Mouse (Mus musculus) gastrocnemius, postnatal 25 days (tissue): Measurements from ENCODE around the gene Mrpl4. TPM values are rescaled to one million over a fixed set of nuclear protein-coding genes. Genes with fewer than 3 reads are reported as not detected.
"Not testable (repeated sequence)": the region's sequence is repeated elsewhere in the genome, so short reads cannot be mapped to it uniquely, and the experiment has no call there.

Source experiments
- DNase-seq: peaks from one replicate; pipeline ENCODE4 v3.0.0; 2022
- microRNA-seq, 2 experiments: library from miRNA; unstranded; fragments of <30 nt; microRNA quantifications; one replicate each; pipeline ENCODE4 v1.2.0; 2021; ENCODE audit warnings: borderline replicate concordance in 2 of 2
- total RNA-seq, 2 experiments: library from RNA; stranded (reverse); gene quantifications; 1 replicate in 1 of 2; 2 replicates in 1 of 2; pipeline ENCODE4 v1.2.3; 2021

Mrpl4 gene
- total RNA-seq, 2 experiments from 2014 or later: 61.9 to 62.8 TPM

- DNase-seq: no peak
Observed at GRCm38 (mm10) chr9:21037481-21037891, 34.9 kb downstream of the Mrpl4 start.

- no peak for DNase-seq
Observed at GRCm38 (mm10) chr9:21039779-21040178, 37.2 kb downstream of the Mrpl4 start.

- no peak for DNase-seq
Observed at GRCm38 (mm10) chr9:21041308-21041707, 38.8 kb downstream of the Mrpl4 start.

- DNase-seq: no peak
Observed at GRCm38 (mm10) chr9:21043563-21043962, 41.0 kb downstream of the Mrpl4 start.

GRCm38 (mm10) chr9:21044785-21045184, 42.2 kb downstream of the Mrpl4 start:
- not testable (repeated sequence) for DNase-seq

- DNase-seq: no peak
Observed at GRCm38 (mm10) chr9:21045235-21045634, 42.7 kb downstream of the Mrpl4 start.

GRCm38 (mm10) chr9:21051578-21051977, 49.0 kb downstream of the Mrpl4 start:
- DNase-seq: no peak

Small RNA genes within 50 kb of the gene (microRNA-seq; reads per million reads assigned to microRNA genes)
- 0 reads per million in 2 experiments for gene Mir1900

Other genes with a start within 250 kb of the Mrpl4 start
- 10 to 100 TPM; 37.8 to 41.0 TPM for gene Col5a3, start 187.7 kb upstream of the Mrpl4 start, total RNA-seq
- gene Rdh8, start 184.2 kb upstream of the Mrpl4 start, total RNA-seq: under 1 TPM in 1 of 2 experiments, not detected in 1; 0.20 TPM
- 1 to 10 TPM; 1.7 to 2.7 TPM for gene A230050P20Rik, start 134.1 kb upstream of the Mrpl4 start, total RNA-seq
- 1 to 10 TPM; 4.1 to 4.6 TPM for gene Angptl6, start 123.0 kb upstream of the Mrpl4 start, total RNA-seq
- gene Ppan, start 114.6 kb upstream of the Mrpl4 start, total RNA-seq: 1 to 10 TPM; 7.4 to 7.7 TPM
- 100 to 1,000 TPM in 1 of 2 experiments, 10 to 100 TPM in 1; 90.9 to 101 TPM for gene Eif3g, start 104.1 kb upstream of the Mrpl4 start, total RNA-seq
- 10 to 100 TPM in 1 of 2 experiments, 1 to 10 TPM in 1; 6.5 to 10.5 TPM for gene Dnmt1, start 42.9 kb upstream of the Mrpl4 start, total RNA-seq
- gene S1pr2, start 26.0 kb upstream of the Mrpl4 start, total RNA-seq: 1 to 10 TPM; 2.3 to 3.6 TPM
- 1 to 10 TPM; 1.6 to 3.0 TPM for gene Icam1, start 13.2 kb downstream of the Mrpl4 start, total RNA-seq
- 1 to 10 TPM; 1.0 to 1.6 TPM for gene Icam4, start 26.6 kb downstream of the Mrpl4 start, total RNA-seq
- gene Icam5, start 29.3 kb downstream of the Mrpl4 start, total RNA-seq: not detected
- gene Zglp1, start 64.4 kb downstream of the Mrpl4 start, total RNA-seq: not detected
- under 1 TPM in 1 of 2 experiments, not detected in 1; 0.27 TPM for gene Gm49373, start 70.4 kb downstream of the Mrpl4 start, total RNA-seq
- gene Fdx1l, start 70.9 kb downstream of the Mrpl4 start, total RNA-seq: 10 to 100 TPM; 34.7 to 35.4 TPM
- gene Gm38431, start 89.3 kb downstream of the Mrpl4 start, total RNA-seq: under 1 TPM; 0.35 to 0.67 TPM
- 10 to 100 TPM; 15.2 to 17.0 TPM for gene Raver1, start 89.3 kb downstream of the Mrpl4 start, total RNA-seq
- 1 to 10 TPM; 4.7 to 5.8 TPM for gene Tyk2, start 128.5 kb downstream of the Mrpl4 start, total RNA-seq
- 100 to 1,000 TPM; 120 to 126 TPM for gene Cdc37, start 147.2 kb downstream of the Mrpl4 start, total RNA-seq
- gene Pde4a, start 163.0 kb downstream of the Mrpl4 start, total RNA-seq: 10 to 100 TPM; 44.6 to 46.7 TPM
- 10 to 100 TPM; 55.0 to 56.3 TPM for gene Keap1, start 236.6 kb downstream of the Mrpl4 start, total RNA-seq
- under 1 TPM; 0.13 to 0.16 TPM for gene S1pr5, start 245.7 kb downstream of the Mrpl4 start, total RNA-seq